Mouse (Mus musculus) bone marrow macrophage, adult 2 months (primary cell): ENCODE measurements at regions not wholly inside any gene's neighbourhood (a gene's known extent, or its start where the extent isn't known, plus 50 kb on each side); places are given as distances from the start of the nearest gene placed in this dataset.

Experiments used
- H3K27ac ChIP-seq: 2 replicates; pipeline ENCODE4 v1.5.1; 2012; ENCODE audit warnings: low read depth, low read length; ENCODE audit not compliant: insufficient read depth
- H3K4me1 ChIP-seq: 2 replicates; pipeline ENCODE4 v1.6.1; 2012; ENCODE audit warnings: low read length; ENCODE audit not compliant: control insufficient read depth, insufficient read depth
- H3K4me3 ChIP-seq: 2 replicates; pipeline ENCODE4 v1.5.1; 2012; ENCODE audit warnings: mild to moderate bottlenecking, low read length, moderate library complexity; ENCODE audit not compliant: insufficient read depth
- CTCF ChIP-seq: IDR thresholded peaks from 2 replicates; pipeline ENCODE4 v1.5.1; 2012; ENCODE audit warnings: low read depth, mild to moderate bottlenecking, low read length, moderate library complexity
- POLR2A ChIP-seq: IDR thresholded peaks from 2 replicates; pipeline ENCODE4 v1.6.1; 2012; ENCODE audit warnings: mild to moderate bottlenecking, low read depth, low read length, borderline replicate concordance

DNA sequence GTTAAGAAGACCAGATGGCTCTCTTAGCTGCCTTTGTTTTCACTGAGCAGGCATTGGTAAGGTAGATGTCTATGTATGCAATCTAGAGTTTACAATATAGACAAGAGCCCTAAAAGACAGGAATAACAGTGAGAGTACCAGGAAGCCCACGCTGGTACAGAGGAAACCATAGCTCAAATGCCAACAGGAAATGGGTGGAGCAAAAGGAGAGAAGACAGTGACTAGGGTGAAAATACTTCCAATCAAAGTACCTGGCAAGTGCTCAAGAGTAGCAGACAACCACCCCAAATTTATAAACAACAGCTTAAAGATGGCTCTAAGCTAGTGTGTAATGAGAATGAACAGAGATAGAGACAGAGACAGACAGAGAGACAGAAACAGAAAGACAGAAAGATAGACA is 151.5 kb upstream of the Negr1 start:
- H3K4me3 ChIP-seq: no peak overlapping the region
- no peaks in the 10 kb centered on the region for H3K4me1 ChIP-seq
- no peak overlapping the region for H3K27ac ChIP-seq
- TF ChIP-seq CTCF (no peak), POLR2A (no peak)

DNA sequence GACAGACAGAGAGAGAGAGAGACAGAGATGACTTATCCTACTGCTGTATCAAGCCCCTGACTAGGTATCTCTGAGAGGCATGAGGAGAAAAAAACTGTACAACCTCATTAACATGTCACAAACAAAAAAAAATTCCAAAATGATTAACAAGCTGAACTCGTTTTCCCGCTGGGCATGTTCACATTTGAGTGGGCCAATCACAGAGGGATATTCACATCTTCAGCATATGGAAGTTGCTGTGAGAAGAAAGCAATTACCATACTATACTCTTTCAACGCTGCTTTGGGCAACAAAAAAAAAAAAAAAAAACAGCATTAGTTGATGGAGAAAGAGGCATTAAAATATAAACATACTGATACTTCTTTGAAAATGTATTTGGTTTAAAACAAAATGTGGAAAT is 148.8 kb upstream of the Negr1 start:
- Histone ChIP-seq H3K4me3 (no peak overlapping the region), H3K27ac (no peak overlapping the region), H3K4me1 (no peaks in the 10 kb centered on the region)
- TF ChIP-seq POLR2A: no peak
- no peak for TF ChIP-seq CTCF

DNA sequence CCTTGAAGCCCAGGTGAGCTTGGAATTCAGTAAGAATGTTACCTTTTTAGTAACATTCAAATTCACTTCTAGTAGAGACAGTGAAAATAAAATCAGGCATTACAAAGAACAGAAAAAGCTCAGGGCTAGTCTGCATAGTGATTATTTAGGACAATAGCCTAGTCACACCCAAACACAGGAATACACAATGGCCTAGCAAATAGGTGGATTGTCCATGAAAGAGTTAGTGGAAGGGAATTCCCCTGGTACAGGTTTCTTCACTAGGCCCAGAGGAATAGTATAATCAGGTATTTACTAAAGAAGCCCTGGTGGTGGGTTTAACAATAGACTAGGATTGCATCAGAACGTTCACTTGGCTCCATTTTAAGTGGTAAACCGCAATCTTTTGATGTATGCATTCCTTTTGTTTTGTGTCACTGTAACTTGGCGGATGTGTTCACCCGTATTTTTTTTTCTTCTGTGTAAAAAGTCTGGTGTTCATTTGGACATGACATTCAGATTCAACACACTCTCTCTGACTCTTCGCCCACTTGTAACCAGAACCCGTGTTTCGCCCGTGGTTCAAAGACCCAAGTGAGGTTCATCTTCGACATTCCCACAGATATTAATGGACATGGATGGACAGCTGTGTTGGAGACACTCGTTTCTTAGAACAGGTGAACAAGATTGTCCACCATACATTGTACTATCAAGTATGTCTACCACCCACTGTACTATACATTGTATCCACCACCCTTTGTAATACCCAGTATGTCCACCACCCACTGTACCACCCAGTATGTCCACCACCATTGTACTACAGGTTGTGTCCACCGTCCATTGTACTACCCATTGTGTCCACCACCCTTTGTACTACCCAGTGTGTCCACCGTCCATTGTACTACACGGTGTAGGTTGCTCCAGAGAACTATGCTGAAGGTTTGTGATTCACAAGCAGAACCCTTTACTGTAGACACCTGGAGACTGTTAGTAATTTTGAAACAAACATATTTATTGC is 146.9 kb upstream of the Negr1 start:
- Histone ChIP-seq H3K4me3 (no peak overlapping the region), H3K4me1 (no peaks in the 10 kb centered on the region)
- TF ChIP-seq CTCF (no peak), POLR2A (no peak)

DNA sequence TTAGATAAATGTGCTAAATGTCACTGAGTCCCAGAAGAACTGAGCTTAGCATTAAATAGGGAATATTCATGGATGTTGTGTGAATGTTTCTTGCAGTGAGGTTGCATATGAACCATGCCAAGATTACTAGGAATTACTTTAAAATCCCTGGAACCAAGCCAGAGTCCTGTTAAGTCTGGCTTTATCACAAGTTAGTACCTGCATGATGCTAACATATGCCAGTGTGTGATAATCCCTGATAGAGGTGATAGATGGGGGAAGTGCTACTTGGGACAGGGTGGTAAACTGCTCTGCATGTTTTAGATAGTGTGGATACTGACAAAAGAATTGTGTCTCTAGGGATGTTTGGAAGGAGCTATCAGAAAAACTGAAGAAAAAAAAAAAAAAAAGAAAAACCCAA is 143.5 kb upstream of the Negr1 start:
- Histone ChIP-seq H3K27ac (no peak overlapping the region), H3K4me3 (no peak overlapping the region), H3K4me1 (no peaks in the 10 kb centered on the region)
- TF ChIP-seq CTCF (no peak), POLR2A (no peak)

More for the DNA sequence above, 146.9 kb upstream of the Negr1 start:
- H3K27ac ChIP-seq: no peak overlapping the region

- H3K4me3 ChIP-seq: no peak overlapping the region
- TF ChIP-seq POLR2A (no peak), CTCF (no peak)
- H3K4me1 ChIP-seq: no peaks in the 10 kb centered on the region
- no peak overlapping the region for H3K27ac ChIP-seq
Measured at GRCm38 (mm10) chr3:156423100-156423499, 138.5 kb upstream of the Negr1 start.

DNA sequence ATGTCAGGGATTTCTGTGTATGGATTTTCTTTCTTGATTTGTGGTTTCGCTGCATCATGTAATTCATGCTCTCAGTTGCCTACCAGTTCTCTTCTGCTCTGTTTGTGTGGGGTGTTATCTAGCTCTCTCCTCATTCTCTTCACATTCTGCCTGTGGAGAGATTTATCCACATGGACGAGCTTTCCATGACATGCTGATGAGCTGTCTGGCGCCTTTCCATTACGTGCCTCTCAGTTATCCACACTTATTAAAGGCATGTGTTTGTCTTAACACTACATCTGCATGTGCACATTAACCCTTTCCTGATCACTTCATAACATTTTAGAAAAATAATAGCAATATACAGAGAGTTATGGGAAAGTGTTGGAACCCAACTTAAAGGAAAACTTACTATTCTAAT is 106.6 kb upstream of the Negr1 start:
- Histone ChIP-seq H3K4me1 (no peaks in the 10 kb centered on the region), H3K4me3 (no peak overlapping the region), H3K27ac (no peak overlapping the region)
- no peak for TF ChIP-seq POLR2A
- no peak for TF ChIP-seq CTCF

DNA sequence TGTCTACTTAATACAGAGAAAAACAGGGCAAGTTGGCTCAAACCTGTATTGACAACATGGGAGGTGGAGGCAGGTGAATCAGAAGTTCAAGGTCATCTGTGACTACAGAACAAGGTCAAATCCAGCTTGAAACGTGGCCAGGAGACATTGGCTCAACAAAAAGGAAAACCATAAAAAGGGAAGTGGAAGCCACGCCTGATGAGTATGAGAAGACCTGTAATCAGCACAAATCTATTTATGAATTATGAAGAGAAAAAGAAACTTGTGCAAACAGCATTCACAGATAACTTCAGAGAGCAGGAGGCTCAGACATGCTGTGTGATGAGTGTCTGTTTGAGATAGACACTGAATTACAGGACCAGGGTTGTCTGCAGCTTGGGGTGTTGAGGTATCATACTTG is 98.3 kb upstream of the Negr1 start:
- Histone ChIP-seq H3K4me1 (no peaks in the 10 kb centered on the region), H3K4me3 (no peak overlapping the region), H3K27ac (no peak overlapping the region)
- no peak for TF ChIP-seq POLR2A
- TF ChIP-seq CTCF: no peak

- H3K4me1 ChIP-seq: no peaks in the 10 kb centered on the region
- no peak overlapping the region for H3K4me3 ChIP-seq
- H3K27ac ChIP-seq: no peak overlapping the region
- TF ChIP-seq CTCF (no peak), POLR2A (no peak)
Measured at GRCm38 (mm10) chr3:156465601-156466000, 96.0 kb upstream of the Negr1 start.

GRCm38 (mm10) chr3:156472665-156473064 is 88.9 kb upstream of the Negr1 start:
- no peaks in the 10 kb centered on the region for H3K4me1 ChIP-seq
- no peak overlapping the region for H3K4me3 ChIP-seq
- TF ChIP-seq CTCF: no peak
- TF ChIP-seq POLR2A: no peak
- H3K27ac ChIP-seq: no peak overlapping the region
